Mouse (Mus musculus): ENCODE results near the gene 5430402E10Rik.
"Not testable (repeated sequence)": the region's sequence is repeated elsewhere in the genome, so short reads cannot be mapped to it uniquely, and the experiment has no call there.

5430402E10Rik gene

GRCm38 (mm10) chrX:77924962-77925361 is at the start of gene 5430402E10Rik:
5430402E10Rik (minus strand) TSS chrX:77925062.
- DNase-seq = not testable (repeated sequence)

- DNase-seq = not testable (repeated sequence)
Measured at GRCm38 (mm10) chrX:77880033-77880432, 44.8 kb downstream of the 5430402E10Rik start.
